Mouse (Mus musculus) limb, embryonic 14.5 days (tissue): Measurements from ENCODE around the gene Usp30. TPM values are rescaled to one million over a fixed set of nuclear protein-coding genes. Genes with fewer than 3 reads are reported as not detected.

Source experiments
- ATAC-seq: fragments of 200-750 bp; cut with Nextera tagmentation; 2 replicates; pipeline ENCODE4 v1.8.0; 2017; ENCODE audit warnings: low read depth, moderate number of reproducible peaks, moderate TSS enrichment; ENCODE audit not compliant: low FRiP score
- DNase-seq: peaks from one replicate; pipeline ENCODE4 v3.0.0-alpha.2; 2015; ENCODE audit warnings: low spot score
- H3K27ac ChIP-seq: fragments of 300-500 bp; sonication (generic); replicated peaks from 2 replicates; pipeline ENCODE4 v1.5.1; 2014; ENCODE audit warnings: low read depth, mild to moderate bottlenecking, low read length, moderate library complexity, mixed read lengths
- H3K27me3 ChIP-seq: fragments of 300-500 bp; sonication (generic); 2 replicates; pipeline ENCODE4 v1.6.1; 2014; ENCODE audit warnings: low read length, mixed read lengths; ENCODE audit not compliant: control insufficient read depth, insufficient read depth
- H3K36me3 ChIP-seq: fragments of 300-500 bp; sonication (generic); 2 replicates; pipeline ENCODE4 v1.6.1; 2014; ENCODE audit warnings: mild to moderate bottlenecking, low read length, moderate library complexity, mixed read lengths; ENCODE audit not compliant: control insufficient read depth, insufficient read depth
- H3K4me1 ChIP-seq: fragments of 300-500 bp; sonication (generic); 2 replicates; pipeline ENCODE4 v1.6.1; 2014; ENCODE audit warnings: antibody characterized with exemption, low read length, mixed read lengths; ENCODE audit not compliant: control insufficient read depth, insufficient read depth
- H3K4me2 ChIP-seq: fragments of 300-500 bp; sonication (generic); replicated peaks from 2 replicates; pipeline ENCODE4 v1.6.1; 2014; ENCODE audit warnings: low read depth, mild to moderate bottlenecking, low read length, moderate library complexity; ENCODE audit not compliant: severe bottlenecking
- H3K4me3 ChIP-seq: fragments of 300-500 bp; sonication (generic); replicated peaks from 2 replicates; pipeline ENCODE4 v1.5.1; 2014; ENCODE audit warnings: low read length
- H3K9ac ChIP-seq: fragments of 300-500 bp; sonication (generic); 2 replicates; pipeline ENCODE4 v1.6.1; 2014; ENCODE audit warnings: mild to moderate bottlenecking, low read depth, low read length, moderate library complexity; ENCODE audit not compliant: severe bottlenecking
- H3K9me3 ChIP-seq: fragments of 300-500 bp; sonication (generic); 2 replicates; pipeline ENCODE4 v1.6.1; 2016; ENCODE audit warnings: low read length; ENCODE audit not compliant: control insufficient read depth
- POLR2A ChIP-seq: fragments of 200-500 bp; IDR thresholded peaks from 2 replicates; pipeline ENCODE4 v1.8.0; 2012; ENCODE audit warnings: inconsistent platforms, mild to moderate bottlenecking, moderate library complexity, borderline replicate concordance; ENCODE audit not compliant: insufficient read depth, insufficient read length; ENCODE audit errors: extremely low read depth
- WGBS: fragments of 180-500 bp; shearing (Covaris S2); extraction: QIAGEN DNeasy Blood & Tissue Kit; methylation state at CpG from one replicate; pipeline ENCODE4 v1.1.7; 2014; 5-methylcytosine and 5-hydroxymethylcytosine counted together
- polyA plus RNA-seq, 2 experiments: library from polyadenylated mRNA; depleted of rRNA in 1 of 2; stranded (reverse) in 1 of 2; unstranded in 1 of 2; fragments of >200 nt; fragmentation: Nextera tagmentation in 1 of 2; extraction: Ambion mirVana in 1 of 2; gene quantifications; 2 replicates each; pipeline versions ENCODE4 v1.2.1 to v1.2.3; 2012 to 2014

Gene Usp30
- polyA plus RNA-seq, 2 experiments: 11.4 to 29.0 TPM

DNA sequence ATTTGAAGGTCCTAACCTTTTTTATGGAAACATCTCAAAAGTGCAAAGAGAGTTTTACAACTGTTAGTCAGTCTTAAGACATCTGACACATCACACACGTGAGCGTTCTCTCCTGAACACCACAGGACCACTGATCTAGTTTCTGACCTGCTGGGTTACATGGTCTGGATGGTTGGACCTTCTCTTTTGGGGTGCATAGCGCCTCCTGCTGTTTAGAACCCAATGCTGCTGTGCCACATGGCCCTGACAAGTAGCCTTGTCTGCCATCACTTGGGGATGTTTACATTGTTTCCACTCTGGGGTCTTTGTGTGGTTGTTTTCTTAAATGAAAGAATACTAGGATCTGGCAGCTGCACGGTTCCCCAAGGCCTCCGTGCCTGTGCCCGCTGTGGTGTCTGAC, 48.1 kb downstream of the Usp30 start:
- Histone ChIP-seq H3K9me3 (no peaks in the 10 kb centered on the region), H3K27me3 (no peaks in the 10 kb centered on the region), H3K27ac (no peak overlapping the region), H3K36me3 (peaks cover 91% of the 10 kb centered on the region), H3K4me1 (no peaks in the 10 kb centered on the region), H3K4me3 (no peak overlapping the region), H3K9ac (no peak overlapping the region), H3K4me2 (no peak overlapping the region)
- DNase-seq (no peak), ATAC-seq (no peak)
- no peak for TF ChIP-seq POLR2A
- WGBS: 90% methylated on average over 6 of the region's 6 CpGs

- H3K27me3 ChIP-seq: no peaks in the 10 kb centered on the region
- DNase-seq (no peak), ATAC-seq (no peak)
- no peak overlapping the region for H3K9ac ChIP-seq
- peaks cover 85% of the 10 kb centered on the region for H3K36me3 ChIP-seq
- no peak for TF ChIP-seq POLR2A
- H3K4me1 ChIP-seq: no peaks in the 10 kb centered on the region
- WGBS: 80% methylated on average over 5 of the region's 5 CpGs
- H3K4me3 ChIP-seq: no peak overlapping the region
- no peak overlapping the region for H3K4me2 ChIP-seq
- no peak overlapping the region for H3K27ac ChIP-seq
- H3K9me3 ChIP-seq: no peaks in the 10 kb centered on the region
Observed at GRCm38 (mm10) chr5:114115030-114115429, 49.8 kb downstream of the Usp30 start.

- no peak overlapping the region for H3K4me3 ChIP-seq
- H3K9ac ChIP-seq: no peak overlapping the region
- no peak for TF ChIP-seq POLR2A
- WGBS: 76% methylated on average over 7 of the region's 7 CpGs
- DNase-seq (no peak), ATAC-seq (no peak)
- H3K27ac ChIP-seq: no peak overlapping the region
- no peaks in the 10 kb centered on the region for H3K4me1 ChIP-seq
- H3K9me3 ChIP-seq: no peaks in the 10 kb centered on the region
- no peak overlapping the region for H3K4me2 ChIP-seq
- no peaks in the 10 kb centered on the region for H3K27me3 ChIP-seq
- H3K36me3 ChIP-seq: peaks cover 86% of the 10 kb centered on the region
Observed at GRCm38 (mm10) chr5:114116586-114116985, 51.3 kb downstream of the Usp30 start.

DNA sequence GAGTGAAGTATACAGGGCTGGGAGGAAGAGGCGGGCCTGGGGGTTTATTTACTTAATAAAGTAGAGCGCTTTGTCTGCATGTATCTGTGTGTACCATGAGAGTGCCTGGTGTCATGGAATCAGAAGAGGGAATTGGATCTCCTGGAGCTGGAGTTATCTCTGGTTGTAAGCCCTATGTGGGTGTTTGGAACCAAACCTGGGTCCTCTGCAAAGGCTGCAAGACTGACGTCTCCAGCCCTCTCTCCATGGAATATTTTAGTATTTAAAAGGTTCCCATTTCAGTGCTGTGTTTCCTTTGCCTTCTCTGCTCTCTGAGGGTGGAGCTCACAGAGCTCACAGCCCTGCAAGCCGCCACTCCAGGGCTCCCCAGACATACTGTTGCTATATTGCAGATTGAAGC, 54.5 kb downstream of the Usp30 start:
- no peaks in the 10 kb centered on the region for H3K27me3 ChIP-seq
- 79% methylated on average over 4 of the region's 4 CpGs for WGBS
- no peaks in the 10 kb centered on the region for H3K9me3 ChIP-seq
- no peaks in the 10 kb centered on the region for H3K4me1 ChIP-seq
- no peak overlapping the region for H3K27ac ChIP-seq
- DNase-seq: no peak
- no peak for ATAC-seq
- H3K4me2 ChIP-seq: no peak overlapping the region
- H3K36me3 ChIP-seq: peaks cover 86% of the 10 kb centered on the region
- TF ChIP-seq POLR2A: no peak
- H3K9ac ChIP-seq: no peak overlapping the region
- H3K4me3 ChIP-seq: no peak overlapping the region

GRCm38 (mm10) chr5:114126008-114126407, 60.7 kb downstream of the Usp30 start:
- Histone ChIP-seq H3K36me3 (peaks cover 33% of the 10 kb centered on the region), H3K9ac (no peak overlapping the region), H3K4me2 (no peak overlapping the region), H3K27ac (no peak overlapping the region), H3K27me3 (no peaks in the 10 kb centered on the region), H3K4me3 (no peak overlapping the region), H3K9me3 (no peaks in the 10 kb centered on the region), H3K4me1 (no peaks in the 10 kb centered on the region)
- no peak for ATAC-seq
- DNase-seq: no peak
- TF ChIP-seq POLR2A: no peak
- WGBS: 95% methylated on average over 3 of the region's 3 CpGs

DNA sequence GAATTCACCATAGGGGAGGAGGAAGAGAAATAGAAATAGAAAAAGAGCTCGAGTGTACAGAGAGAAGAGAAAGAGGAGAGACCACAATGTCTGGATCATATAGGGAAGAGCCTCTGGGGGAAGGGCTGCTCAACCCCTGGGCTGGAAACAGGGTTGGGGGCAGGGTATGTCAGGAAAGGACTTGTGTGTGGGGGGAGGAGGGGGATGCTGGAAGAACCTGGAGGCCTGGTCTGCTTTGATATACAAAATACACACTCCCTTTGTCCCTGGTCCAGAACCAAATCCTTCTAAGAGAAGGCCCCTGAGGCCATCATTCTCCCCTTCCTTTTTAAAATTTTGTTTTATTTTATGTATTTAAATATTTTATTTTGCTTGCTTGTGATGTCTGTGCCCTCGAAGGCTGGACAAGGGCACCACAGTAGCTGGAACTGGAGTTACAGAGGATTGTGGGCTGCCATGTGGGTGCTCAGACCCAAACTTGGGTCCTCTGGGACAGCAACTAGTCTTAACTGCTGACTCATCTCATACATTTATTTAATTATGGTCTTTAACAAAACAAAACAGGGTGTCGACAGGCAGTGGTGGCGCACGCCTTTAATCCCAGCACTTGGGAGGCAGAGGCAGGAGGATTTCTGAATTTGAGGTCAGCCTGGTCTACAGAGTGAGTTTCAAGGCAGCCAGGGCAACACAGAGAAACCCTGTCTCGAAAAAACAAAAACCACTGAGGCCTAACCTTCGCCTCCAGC, 61.4 kb downstream of the Usp30 start:
- Histone ChIP-seq H3K9ac (no peak overlapping the region), H3K9me3 (no peaks in the 10 kb centered on the region), H3K4me2 (peak overlapping the region; percentile 65), H3K4me1 (peaks cover 1% of the 10 kb centered on the region; the same call in 1 of the 2 replicates), H3K27ac (no peak overlapping the region), H3K36me3 (peaks cover 28% of the 10 kb centered on the region), H3K4me3 (peak overlapping the region; percentile 46; the same call in 1 of the 2 replicates), H3K27me3 (no peaks in the 10 kb centered on the region)
- no peak for DNase-seq
- 84% methylated on average over 7 of the region's 7 CpGs for WGBS
- ATAC-seq: no peak
- TF ChIP-seq POLR2A: no peak
